Mouse (Mus musculus) thymus, adult 2 months (tissue): ENCODE data around the gene Olfr279.

Source experiments
- CTCF ChIP-seq: fragments of 200-500 bp; IDR thresholded peaks from 2 replicates; pipeline ENCODE4 v1.5.1; 2012; ENCODE audit warnings: mild to moderate bottlenecking, control low read depth, low read length, moderate library complexity, borderline replicate concordance; ENCODE audit not compliant: control insufficient read depth, poor library complexity, insufficient read depth; ENCODE audit errors: extremely low read depth
- POLR2A ChIP-seq: fragments of 200-500 bp; IDR thresholded peaks from 2 replicates; pipeline ENCODE4 v1.6.1; 2012; ENCODE audit warnings: mild to moderate bottlenecking, low read length, control low read depth, moderate library complexity; ENCODE audit not compliant: control insufficient read depth, poor library complexity, insufficient read depth; ENCODE audit errors: extremely low read depth

DNA sequence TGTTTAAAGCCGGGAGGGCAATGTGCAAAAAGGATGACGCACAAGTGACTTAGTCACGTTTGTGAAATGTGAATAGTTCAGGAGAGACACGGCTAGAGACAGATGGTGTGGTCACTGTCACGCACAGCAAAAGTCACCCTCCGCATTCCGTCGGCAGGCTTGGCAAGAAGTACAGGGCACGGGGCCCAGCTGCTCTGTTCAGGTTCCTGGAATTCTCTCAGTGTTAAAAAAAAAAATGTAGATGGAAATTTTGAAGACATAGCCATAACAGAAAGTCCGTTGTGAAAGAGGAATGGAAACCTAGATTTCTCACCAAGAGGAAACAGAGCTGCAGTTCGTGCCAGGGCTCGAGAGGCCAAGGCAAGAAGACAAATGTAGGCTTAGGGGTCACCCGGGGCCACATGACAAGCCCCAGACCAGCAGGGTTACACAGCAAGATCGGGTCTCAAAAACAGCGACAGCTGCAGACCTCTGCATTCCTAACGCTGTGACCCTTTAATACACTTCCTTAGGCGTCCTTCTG, 20.7 kb downstream of the Olfr279 start:
- TF ChIP-seq CTCF (no peak), POLR2A (no peak)
